Mouse (Mus musculus): Measurements from ENCODE around the gene Erbb4.

Gene Erbb4

DNA sequence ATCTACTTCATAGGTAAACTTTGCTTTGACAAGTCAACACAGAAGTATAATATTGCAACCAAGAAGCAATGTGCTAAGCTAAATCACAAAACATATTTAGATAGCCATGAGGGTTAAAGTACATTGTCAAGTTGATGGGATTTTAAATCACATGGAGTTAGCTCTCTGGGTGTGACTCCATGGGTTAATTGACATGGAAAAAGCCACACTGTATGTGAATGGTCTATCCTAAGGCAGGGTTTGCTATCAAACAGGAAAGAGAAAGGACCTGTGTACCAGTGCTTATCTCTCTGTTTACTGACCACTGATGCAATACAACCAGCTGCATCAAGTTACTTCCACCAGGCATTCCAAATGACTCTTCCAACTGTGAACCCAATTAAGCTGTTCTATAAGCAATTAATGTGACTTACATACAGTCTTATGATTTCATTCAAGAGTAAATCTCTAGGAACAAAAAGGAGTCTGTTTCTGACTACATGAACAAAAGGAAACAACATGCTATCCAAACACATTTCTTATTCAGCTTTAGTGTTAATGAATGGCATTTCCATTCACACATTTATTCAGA is 641.4 kb downstream of the Erbb4 start:
- DNase-seq, result no peak

DNA sequence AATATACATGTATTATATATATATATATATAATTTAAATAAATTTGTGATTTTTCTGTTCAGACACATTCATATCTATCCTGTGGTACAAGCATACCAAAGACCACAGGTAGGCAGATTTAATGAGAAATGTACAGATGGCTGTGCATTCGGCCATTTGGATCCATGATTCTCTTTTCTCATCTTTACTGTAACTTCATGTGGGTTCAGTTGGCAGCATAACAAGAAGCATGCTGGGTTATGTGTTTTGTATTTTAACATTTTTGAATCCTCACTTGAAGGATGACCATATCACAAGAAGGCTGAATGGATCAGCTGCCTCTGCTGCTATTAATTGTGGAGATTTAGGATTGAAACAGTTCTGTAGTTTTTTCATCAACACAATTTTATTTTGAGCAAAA is 656.6 kb downstream of the Erbb4 start:
- peak; percentile 10 for DNase-seq

DNA sequence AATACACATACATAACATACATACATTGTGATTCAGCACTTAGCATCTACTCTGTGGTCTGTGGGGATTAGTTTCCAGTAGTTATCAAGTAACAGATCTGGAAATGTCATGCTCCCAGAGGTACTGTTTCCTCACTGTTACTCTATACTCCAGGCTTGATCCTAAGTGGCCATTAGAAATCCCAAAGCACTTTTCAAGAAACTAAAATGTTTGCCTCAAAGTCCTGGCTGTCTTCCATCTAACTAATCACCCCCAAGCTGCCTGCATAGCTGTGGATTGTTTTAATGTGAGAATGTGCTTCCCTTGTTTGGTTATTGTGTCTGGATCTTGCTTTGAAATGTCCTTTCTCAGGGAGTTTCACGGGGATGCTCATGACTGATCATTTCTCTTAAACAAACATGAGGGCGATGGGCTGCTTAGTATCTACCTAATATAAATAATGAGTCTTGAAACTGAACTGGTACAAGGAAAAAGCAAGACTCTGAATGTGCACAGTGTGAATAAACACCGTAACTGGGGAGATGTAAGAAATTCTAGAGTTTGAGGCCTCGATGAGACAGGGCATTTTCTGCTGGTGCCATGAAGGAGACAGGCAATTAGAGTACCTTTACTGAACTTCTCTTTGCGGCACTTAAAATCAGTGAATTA is 683.4 kb downstream of the Erbb4 start:
- DNase-seq, result no peak

DNA sequence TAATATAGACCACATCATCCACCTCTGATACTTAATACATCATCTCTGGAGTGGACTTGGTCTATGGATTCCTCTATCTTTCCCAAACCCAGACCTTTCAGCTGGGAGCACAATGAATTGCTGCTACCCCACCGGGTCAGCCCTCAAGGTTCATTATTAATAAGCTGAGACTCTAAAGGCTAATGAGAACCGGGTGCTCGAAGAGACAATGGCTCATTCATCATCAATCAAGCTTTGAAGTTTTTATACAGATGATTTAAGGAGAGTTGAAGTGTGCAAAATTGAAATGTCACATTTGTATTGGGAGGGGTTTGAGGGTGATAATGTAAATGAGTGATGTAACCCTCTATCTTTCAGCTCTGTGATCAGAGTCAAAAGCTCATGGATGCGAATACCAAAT is 706.7 kb downstream of the Erbb4 start:
- no peak for DNase-seq

DNA sequence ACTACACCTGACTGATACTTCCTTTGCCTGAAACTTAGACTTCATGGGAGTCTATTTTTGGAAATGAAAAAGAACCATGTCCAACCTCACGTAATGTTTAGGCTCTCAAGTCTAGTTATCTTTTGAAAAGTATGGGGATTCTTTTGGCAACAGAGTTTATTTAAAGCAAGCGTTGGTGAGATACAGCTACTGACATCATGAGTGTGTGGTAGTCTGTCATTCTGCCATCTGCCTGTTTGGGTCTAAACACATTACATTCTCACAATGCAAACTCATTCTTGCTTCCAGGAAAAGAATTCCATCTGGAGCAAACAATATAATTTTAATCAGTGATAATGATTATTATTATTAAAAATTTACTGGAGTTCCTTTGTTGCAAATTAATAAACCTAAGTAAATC is 736.3 kb downstream of the Erbb4 start:
- DNase-seq, result no peak

DNA sequence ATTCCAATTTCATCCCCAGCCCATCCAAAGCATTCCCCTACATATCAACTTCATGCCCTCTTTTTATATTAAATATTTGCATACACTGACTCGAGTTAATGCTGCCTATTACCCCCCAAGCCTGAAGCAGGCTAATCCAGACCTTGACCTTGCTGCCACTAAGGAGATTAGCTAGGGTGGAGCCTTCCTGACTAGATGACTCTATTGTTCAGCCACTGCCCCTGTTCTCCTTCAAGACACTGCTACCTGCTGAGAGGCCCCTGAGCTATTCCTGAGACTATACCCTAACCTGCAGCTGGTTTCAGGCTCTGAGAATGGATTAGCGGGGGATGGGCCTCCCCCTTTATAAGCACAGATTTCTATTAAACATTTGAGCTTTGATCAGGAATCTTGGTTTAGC is 774.1 kb downstream of the Erbb4 start:
- no peak for DNase-seq

DNA sequence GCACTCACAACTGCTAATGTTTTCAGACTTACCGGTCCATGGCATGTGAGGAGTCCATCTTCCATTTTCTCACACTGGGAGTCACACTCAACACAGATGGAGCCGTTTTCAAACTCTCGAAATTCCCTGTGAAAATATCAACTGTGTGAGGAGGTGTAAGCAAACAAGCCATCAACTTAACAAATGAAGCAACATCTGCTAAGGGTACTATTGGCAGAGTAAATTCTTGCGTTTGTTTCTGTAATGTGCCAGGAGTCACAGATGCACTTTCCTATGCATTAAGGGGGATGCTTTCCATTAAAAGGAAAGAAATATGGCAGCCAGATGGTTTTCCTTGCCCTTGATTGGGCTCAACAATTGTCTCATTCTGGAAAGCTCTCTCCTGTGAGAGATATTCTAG is 802.0 kb downstream of the Erbb4 start:
- DNase-seq, result no peak

DNA sequence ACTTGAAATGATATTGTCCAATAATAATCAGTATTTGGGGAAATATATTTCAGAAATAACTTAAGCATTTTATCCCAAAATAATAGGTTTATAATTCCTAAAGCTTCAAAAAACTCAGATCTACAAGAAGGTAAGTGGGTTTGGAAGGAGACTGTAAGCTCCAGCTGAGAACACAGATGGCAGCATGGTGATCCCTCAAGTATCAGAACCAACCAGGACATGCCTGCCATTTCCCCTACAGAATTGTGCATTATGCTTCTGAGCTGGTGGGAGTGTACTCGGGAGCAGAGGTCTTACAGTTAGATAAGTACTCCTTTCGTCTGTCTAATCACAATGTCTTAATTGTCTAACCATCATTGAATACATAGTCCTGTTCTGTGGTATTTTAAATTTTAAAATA is 823.4 kb downstream of the Erbb4 start:
- DNase-seq, result no peak

DNA sequence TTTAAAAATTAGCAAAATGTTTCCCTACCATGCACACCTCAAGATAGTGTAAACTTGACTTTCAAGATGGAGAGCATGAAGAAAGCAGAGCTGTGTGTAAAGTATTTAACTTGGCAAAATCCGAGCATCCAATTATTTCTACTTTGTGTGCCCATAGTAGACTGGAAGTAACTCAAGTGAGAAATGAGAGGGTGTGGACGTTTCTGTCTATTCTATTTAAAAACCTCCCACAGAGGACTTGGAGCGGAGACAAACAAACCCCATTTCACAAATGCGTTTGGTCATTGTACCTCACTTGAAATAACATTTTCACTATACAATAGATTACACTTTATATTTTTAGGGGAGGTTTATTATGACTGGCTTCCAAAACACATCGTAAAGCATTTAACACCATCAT is 832.0 kb downstream of the Erbb4 start:
- no peak for DNase-seq

DNA sequence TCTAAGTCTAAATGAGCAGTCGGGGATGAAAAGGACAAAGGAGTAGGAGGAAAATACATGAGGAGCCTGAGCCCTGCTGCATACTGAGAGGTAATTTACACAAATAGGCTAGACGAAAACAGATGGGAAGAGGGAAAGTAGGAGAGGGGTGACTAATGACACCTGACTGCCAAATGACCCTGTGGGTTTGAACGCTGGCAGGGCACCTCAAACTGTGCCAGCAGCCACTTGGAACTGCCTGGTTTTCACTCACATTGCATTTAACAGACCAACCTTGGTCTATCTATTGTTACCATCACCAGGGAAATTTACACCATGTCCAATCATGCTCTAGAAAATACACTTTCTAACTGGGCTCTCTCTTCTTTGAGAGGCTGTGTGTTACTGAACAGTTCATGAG is 929.3 kb downstream of the Erbb4 start:
- peak; percentile 59 for DNase-seq

DNA sequence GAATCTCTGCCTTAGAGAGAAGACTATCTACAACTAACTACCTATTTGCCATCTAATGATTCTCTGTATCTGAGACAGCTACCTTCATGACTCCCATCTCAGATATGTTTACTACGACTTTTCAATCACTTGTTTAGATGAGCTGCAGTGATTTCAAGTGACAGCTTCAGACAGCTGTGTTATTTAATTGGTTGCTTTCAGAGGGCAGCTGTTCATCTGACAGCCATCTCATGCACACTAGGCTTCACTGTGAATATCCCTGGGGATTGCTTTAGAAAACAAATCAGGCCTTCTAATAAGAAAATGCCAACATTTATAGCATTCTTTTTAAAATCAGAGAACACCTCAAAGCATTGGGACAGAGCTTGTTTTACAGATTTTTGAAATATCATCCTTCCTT is 952.6 kb downstream of the Erbb4 start:
- no peak for DNase-seq

DNA sequence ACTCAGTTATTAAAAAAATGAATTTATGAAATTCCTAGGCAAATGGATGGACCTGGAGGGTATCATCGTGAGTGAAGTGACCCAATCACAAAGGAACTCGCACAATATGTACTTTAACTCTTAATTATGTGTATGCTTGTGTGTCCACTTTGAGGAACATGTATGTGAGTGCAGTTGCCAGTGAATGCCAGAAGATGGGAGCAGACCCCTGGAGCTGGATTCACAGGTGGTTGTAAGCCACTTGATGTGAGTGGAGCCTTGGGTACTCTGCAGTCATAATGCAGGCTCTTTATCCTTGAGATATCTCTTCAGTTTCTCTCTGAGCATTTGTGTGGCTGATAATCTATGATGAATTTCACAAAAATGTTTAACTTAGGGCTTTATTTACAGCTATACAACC is 957.3 kb downstream of the Erbb4 start:
- DNase-seq, result no peak

DNA sequence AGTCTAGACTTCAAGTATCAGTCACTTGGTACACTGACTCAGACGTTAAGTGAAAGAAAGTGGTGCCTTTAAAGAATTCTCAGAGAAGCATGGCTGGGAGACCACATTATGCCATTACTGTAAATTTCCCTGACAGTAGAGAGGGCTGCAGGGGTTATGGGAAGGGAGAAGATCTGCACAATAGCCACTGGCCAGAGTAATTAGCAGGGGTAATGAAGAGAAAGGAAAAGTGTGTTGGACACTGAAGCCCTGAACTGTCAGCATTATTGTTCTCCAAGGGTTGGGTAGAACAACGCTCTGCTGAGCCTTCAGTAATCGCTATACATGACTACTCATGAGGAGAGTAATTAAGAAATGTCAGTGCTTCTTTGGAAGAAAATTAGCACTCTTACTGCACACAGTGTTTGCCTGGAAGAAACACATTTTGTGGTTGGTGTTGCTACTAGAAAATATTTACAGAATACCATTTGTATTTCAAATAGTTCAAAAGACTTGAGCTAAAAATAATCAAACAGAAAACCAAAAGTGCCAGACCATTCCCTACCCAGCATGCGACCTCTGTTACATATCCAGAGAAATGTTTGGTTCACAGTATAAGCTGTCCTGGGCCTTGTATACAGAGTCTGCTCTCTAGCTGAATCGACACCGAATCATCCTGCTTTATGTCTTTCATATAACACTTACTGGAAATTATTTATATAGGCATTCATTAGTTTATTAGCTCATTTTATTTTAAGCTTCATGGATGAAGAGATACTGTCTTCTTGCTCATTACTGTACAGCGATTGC is 965.1 kb downstream of the Erbb4 start:
- no peak for DNase-seq

DNA sequence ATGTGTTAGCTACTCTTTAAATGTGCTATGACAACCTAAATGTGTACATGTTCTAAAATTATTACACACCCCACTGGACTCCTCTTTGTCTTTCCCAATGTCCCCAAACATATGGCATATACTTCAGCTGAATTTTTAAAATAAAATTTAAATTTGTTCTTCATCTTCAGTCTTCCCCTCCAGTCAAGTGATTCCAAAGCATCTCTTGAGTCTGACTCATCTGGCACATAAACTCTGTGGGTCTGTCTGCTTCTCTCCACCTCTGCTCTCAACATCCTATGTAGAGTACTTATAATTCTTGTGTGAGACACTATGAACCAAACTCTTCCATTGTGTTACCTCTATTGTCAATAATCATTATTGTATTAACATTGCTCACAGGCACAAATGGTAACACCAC is 972.9 kb downstream of the Erbb4 start:
- no peak for DNase-seq

DNA sequence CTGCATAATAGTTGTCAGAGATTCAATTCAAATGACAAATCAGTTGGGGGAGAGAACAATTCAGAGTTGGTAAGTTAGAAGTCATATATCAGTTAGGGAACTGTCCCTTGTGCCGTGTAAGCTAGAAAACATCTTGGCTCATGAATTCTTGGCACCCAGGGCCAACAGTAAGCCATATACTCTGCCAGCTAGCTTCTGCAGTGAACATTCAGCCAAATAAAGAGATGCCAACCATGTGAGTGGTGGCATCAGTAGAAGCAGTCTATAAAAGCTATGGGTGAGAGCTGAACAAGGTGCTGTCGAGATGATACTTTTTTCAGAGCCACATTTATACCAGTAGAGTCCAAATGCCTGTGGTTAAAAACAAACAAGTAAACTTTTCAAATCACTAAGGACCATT is 973.4 kb downstream of the Erbb4 start:
- no peak for DNase-seq

DNA sequence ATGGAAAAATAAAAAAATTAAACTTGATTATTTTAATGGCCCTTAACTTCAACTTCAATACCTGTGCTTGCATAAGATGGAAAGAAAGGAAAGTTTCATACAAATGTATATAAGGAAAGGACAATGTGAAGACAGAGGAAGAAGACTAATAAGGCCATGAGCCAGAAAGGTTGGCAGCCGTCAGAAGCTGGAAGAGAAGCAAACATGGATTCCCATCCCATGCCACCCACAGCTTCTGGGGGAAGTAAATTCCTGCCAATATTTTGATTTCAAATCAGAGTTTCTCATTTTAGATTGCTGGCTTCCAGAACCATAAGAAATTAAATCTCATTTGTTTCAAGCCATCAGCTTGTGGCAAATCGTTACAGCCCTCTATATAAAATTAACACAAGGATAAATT is 984.3 kb downstream of the Erbb4 start:
- DNase-seq, result no peak

DNA sequence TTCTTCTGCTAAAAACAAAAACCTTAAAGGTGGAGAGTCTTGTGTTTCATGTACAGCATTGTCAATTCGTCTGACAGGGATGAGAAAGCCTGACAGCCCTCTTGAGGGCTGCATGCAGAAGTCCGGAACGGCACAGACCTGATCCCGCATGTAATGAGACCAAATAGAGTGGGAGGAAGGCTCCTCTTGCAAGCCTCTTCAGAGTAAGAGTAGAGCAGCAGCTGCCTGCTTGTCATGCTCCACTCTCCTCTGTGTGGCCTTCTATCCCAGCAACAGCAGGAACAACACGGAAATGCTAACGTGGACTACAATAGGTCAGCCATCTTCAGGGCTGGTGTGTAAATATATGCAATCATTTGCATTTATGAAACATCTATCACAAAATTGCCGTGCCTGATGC is 987.5 kb downstream of the Erbb4 start:
- no peak for DNase-seq

DNA sequence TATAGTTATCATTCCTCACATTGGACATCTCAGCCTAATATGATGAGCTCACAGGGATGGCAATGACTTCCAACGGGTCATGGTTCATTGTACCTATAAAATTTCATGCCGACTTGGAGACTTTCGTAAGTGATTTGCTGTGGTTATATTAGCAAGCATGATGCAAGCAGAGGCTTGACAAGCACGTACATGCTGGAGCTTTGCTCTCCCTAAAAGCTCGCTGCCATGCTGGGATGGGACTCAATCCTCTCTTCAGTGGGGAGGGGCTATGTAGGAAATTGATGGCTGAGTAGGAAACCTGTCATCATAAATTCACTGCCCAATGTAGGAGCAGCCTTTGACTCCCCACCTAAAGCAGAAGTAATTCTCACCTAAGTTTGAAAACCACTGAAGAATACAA is 992.1 kb downstream of the Erbb4 start:
- DNase-seq, result no peak

DNA sequence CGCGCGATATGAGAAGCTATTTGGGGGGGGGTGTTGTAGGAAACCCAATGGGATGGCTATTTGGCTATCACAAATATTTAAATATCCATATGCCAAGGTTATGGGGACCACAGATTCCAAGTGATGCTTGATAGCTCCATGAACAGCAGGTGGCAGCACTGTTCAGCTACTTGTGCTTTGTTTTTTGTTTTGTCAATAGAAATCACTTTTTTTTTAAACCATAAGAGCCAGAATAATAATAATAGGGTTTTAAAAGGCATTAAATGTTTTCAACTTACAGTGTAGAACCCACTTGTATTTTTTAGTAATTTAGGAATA is 1001.4 kb downstream of the Erbb4 start:
- DNase-seq, result peak; percentile 7

DNA sequence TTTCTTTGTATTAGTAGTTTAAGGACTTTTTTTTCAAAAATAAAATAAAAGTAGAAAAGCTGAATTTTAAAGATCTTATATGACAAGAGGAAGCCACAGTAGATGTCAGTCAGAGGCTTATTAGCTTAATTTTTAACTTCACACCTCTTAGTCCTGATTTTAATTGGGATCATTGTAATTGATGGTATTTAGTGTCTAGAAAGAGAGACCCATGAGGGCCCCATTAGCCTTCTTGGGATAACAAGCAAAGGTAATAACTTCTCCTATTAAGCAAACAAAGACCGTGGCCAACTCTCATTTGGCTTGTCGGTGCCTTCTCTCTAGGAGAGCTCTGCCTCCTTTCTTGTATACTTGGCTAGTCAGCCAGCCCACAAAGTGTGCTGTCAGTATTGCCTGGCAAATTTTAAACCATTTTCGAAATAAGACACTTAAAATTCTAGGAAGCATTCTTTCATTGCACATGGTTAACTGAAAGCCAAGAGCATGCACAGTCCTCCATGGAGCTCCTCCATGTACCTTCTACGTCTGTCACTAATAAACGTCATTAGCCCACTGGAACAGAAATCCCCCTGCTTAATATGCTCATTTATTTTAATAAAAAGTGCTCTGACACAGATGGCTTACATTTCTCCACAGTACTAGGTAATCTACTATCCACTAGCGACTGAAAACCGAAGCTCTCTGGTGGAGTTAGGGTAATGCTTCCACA is 1001.9 kb downstream of the Erbb4 start:
- no peak for DNase-seq

DNA sequence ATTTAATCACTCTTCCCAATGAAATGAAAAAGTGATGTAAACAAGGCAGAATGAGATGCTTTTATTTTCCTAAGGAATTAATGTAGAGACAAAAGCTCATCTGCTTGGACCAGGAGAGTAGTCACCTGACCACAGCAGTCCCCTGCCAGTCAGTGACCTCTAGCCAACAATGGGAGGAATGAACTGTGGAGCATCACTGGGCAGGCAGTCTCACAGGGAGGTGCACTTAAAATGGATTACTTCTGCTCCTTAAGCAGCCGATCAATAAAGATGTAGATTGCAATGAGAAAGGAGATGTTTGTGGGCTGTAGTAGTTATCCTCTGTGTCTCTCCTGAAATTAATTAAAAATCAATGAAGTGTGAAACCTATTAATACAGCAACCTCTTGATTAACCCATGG is 1018.2 kb downstream of the Erbb4 start:
- no peak for DNase-seq

DNA sequence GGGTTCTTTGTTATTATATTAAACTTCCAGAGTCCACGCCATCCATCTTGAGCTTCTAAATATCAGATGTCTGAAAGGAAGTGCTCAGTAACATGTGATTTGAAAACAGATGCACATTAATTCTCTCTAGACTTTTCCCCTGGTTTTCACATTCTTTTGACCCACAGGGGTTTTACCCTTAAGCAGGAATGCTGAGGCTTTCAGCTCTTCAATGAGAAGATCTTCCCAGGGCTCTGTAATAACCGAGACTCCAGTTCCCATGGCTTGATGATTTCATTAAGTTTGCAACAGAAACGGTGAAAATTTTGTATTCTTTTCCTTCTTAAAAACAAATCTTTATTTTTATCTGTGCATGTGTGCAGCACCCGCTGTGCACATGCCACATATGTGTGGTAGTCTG is 1051.4 kb downstream of the Erbb4 start:
- no peak for DNase-seq

DNA sequence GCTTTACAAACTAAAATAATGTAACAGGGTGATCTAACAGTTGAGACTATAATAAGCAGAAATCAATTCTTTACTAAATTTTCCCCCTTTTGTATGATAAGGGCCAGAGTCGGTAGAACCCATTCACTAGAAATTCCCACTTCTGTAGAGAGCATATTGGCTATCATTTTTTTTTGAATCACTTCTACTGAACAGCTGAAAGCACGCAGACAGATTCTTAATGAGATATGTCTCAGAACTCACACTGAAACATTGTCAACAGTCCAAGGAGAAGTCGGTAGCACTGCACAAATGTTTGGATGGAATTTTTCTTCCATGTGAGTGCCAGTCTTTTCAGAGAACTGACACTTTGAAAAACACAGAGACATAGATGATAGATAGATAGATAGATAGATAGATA is 1053.1 kb downstream of the Erbb4 start:
- DNase-seq, result no peak

DNA sequence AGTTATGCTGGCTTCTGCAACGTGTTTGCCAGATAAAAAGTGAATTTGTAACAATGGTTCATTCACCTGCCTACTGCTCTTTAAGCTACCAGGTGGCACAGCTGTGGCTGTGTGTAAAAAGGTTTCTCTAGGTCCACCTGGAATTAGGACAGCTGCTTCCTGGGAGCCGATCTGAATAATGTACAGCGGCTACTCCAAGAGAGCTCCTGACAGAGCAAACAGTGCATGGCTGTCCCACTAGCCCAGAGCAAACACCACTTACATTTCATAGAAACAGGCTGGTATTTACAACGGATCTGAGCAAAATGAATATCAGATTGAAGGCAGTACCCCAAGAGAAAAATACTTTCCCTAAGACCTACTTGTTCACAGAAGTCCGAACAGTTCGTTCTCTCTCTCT is 1058.0 kb downstream of the Erbb4 start:
- DNase-seq, result no peak

Data from cerebellum, adult 9-11 months (tissue).